Mouse (Mus musculus): ENCODE data around the gene Zranb1. TPM values are rescaled to one million over a fixed set of nuclear protein-coding genes. Genes with fewer than 3 reads are reported as not detected.

Zranb1 gene
- polyA plus RNA-seq (2012; rRNA removed): 6.8 and 8.2 TPM in 2 replicates

DNA sequence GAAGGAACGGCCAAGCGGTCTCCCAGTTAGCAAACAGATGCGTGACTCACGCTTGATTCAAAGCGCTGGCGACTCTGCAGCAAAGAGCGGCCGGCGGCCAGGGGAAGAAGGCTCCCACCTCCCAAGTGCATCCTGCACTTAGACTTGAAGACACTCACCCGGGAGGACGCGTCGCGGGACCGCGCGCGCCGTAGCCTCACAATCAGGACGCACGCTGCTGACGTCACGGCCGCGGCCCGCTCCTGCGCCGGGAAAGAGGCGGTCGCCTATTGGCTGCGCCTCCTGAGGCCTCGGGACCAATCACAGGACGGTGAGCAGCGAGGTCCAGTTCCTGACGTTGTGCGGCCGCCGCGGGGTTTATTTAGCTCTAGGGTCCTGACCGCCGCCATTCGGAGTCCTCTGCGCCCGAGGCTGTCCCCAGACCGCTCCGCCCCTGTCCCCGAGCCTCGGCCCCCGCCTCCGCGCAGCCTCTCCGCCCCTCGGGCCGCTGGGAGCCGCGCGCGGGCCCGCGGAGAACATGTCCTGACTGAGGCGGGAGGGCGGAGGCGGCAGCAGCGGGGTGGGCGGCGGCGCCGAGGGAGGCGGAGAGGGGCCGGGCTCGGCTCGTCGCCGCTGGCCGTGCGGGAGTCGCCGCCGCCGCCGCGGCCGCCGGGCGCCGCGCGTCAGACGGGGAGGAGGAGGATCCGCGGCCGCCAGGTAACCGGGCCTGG is at the start of gene Zranb1:
TSS of gene Zranb1 (plus strand) at position 293 of the 710 bp plus-strand sequence.
- peak; percentile 99 for DNase-seq
- Histone ChIP-seq H3K36me3 (ENCODE audit: control insufficient read depth, insufficient read depth, low read length) (no peaks in the 10 kb centered on the region), H3K27me3 (replicated peaks; ENCODE audit: control insufficient read depth, insufficient read depth, low read length) (no peaks in the 10 kb centered on the region), H3K27ac (ENCODE audit: insufficient read depth, low read depth, low read length) (peak within 1 kb of the TSS; percentile 68), H3K4me1 (ENCODE audit: control insufficient read depth, insufficient read depth, low read length) (peaks cover 6% of the 10 kb centered on the region; the same call in 1 of the 2 replicates), H3K4me3 (ENCODE audit: insufficient read depth, low read depth, low read length) (peak within 1 kb of the TSS; percentile 66)
- 1% methylated on average over 92 of the region's 93 CpGs for WGBS
- TF ChIP-seq POLR2A (IDR thresholded peaks at IDR 0.05; ENCODE audit: low read depth, low read length) (peak; percentile 56), CTCF (conservative IDR thresholded peaks at IDR 0.05; ENCODE audit: insufficient read depth, insufficient read length, low read depth, low read length) (no peak)

DNA sequence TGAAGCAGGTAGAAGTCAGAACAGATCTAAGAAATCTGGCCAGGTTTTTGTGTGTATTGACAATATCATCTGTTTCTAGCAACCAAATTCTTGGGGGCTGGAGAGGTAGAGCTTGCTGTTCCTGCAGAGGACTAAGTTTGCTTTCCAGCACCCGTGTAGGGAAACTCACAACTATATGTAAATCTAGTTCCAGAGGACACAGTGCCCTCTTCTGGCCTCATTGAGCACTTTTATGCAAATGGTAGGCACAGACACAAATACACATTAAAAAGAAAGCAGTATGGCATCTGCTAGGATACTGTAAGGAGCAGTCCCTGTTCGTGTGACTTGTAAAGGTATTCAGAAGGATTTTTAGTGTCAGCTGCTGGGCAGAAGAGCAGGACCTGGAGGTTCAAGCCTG is 48.6 kb upstream of the Zranb1 start:
- H3K36me3 ChIP-seq (ENCODE audit: control insufficient read depth, insufficient read depth, low read length): peaks cover 12% of the 10 kb centered on the region
- 76% methylated on average over 2 of the region's 2 CpGs for WGBS
- H3K27me3 ChIP-seq (replicated peaks; ENCODE audit: control insufficient read depth, insufficient read depth, low read length): no peaks in the 10 kb centered on the region
- H3K4me3 ChIP-seq (ENCODE audit: insufficient read depth, low read depth, low read length): no peak overlapping the region
- H3K27ac ChIP-seq (ENCODE audit: insufficient read depth, low read depth, low read length): no peak overlapping the region
- H3K4me1 ChIP-seq (ENCODE audit: control insufficient read depth, insufficient read depth, low read length): no peaks in the 10 kb centered on the region
- TF ChIP-seq POLR2A (IDR thresholded peaks at IDR 0.05; ENCODE audit: low read depth, low read length) (no peak), CTCF (conservative IDR thresholded peaks at IDR 0.05; ENCODE audit: insufficient read depth, insufficient read length, low read depth, low read length) (peak; percentile 16; the same call in 1 of the 2 replicates)
- DNase-seq: no peak

DNA sequence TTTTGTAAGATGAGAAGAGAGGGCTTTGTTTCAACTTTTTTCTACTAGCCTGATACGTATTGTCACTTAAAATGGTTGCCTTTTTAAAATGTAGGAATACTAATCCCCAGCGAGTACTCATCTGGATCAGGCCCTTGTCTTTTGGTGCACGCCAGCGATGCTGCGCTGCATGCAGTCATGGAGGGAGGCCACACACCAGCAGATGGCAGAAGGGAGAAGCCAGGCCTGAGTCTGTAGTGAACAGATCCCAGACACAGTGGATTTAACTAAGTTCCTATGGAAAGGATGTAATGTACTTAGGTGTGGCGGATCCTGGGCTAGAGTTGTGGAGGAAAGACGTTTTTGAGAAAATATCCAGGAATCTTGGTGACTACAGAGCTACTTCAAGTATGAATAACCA is 46.9 kb upstream of the Zranb1 start:
- H3K36me3 ChIP-seq (ENCODE audit: control insufficient read depth, insufficient read depth, low read length): peaks cover 6% of the 10 kb centered on the region

DNA sequence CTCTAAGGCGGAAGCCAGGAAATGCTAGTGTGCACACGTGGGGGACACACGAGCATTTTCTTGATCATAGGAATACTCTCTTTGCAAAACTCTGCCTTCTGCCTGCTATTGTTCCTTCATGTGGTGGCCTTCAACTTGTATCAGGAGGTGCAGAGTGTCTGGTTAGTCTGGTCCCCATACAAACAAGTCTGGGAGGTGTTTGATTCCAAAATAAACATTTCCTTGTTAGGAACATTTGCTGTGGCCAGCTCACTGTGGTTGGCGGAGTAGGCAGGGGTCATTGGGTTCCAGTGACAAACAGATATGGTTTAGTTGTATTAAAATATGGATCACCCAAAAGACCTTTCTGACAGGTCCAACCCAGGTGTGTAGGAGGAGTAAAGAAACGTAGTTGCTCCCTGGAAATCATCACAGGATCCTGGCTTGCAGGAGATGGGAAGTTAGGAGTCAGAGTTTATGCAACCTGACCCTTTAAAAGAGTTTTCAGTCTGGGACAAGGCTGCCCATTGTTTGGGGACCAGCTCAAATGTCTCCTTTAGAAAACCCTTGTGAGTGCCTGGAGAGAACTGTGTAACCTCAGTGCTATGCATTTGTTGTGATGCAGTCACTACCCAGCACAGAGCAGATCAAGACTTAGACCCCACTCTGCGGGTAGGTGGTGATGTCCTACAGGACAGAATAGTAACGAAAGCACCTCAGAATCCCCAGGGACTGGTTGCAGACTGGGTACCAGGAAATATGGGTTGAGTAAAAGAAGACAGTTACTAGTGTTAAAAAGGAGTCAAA is 43.7 kb upstream of the Zranb1 start:
- peak; percentile 28 for DNase-seq
- H3K4me1 ChIP-seq (ENCODE audit: control insufficient read depth, insufficient read depth, low read length): peaks cover under 1% of the 10 kb centered on the region; the same call in 1 of the 2 replicates
- WGBS: 51% methylated on average over 7 of the region's 7 CpGs
- H3K4me3 ChIP-seq (ENCODE audit: insufficient read depth, low read depth, low read length): no peak overlapping the region
- H3K27me3 ChIP-seq (replicated peaks; ENCODE audit: control insufficient read depth, insufficient read depth, low read length): no peaks in the 10 kb centered on the region
- H3K27ac ChIP-seq (ENCODE audit: insufficient read depth, low read depth, low read length): no peak overlapping the region; the same call in 1 of the 2 replicates
- TF ChIP-seq POLR2A (IDR thresholded peaks at IDR 0.05; ENCODE audit: low read depth, low read length) (no peak), CTCF (conservative IDR thresholded peaks at IDR 0.05; ENCODE audit: insufficient read depth, insufficient read length, low read depth, low read length) (no peak)
- H3K36me3 ChIP-seq (ENCODE audit: control insufficient read depth, insufficient read depth, low read length): peaks cover 2% of the 10 kb centered on the region; the same call in 1 of the 2 replicates

More for the DNA sequence above, 46.9 kb upstream of the Zranb1 start:
- DNase-seq: no peak
- WGBS: 91% methylated on average over 7 of the region's 7 CpGs
- no peaks in the 10 kb centered on the region for H3K4me1 ChIP-seq (ENCODE audit: control insufficient read depth, insufficient read depth, low read length)
- no peak overlapping the region for H3K27ac ChIP-seq (ENCODE audit: insufficient read depth, low read depth, low read length)
- TF ChIP-seq POLR2A (IDR thresholded peaks at IDR 0.05; ENCODE audit: low read depth, low read length) (no peak), CTCF (conservative IDR thresholded peaks at IDR 0.05; ENCODE audit: insufficient read depth, insufficient read length, low read depth, low read length) (peak; percentile 34)
- H3K4me3 ChIP-seq (ENCODE audit: insufficient read depth, low read depth, low read length): no peak overlapping the region
- H3K27me3 ChIP-seq (replicated peaks; ENCODE audit: control insufficient read depth, insufficient read depth, low read length): no peaks in the 10 kb centered on the region

DNA sequence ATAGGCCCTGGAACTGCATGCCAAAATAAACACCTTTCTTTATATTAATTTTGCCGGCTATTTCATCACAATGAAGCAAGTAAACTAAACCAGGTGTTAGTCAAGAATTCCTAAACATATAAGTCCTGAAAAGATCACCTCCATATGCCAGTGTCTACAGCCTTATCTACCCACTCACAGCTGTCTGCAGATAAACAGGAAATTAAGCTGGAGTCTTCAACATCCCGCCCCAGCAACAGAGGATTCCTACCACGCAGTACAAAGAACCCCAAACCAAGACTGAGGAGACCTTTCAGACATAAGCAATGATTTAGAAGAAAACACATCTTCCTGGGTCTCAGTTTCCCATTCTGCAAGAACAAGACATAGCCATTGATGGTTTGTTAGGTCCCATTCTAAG is 42.9 kb upstream of the Zranb1 start:
- WGBS: 70% methylated on average over 3 of the region's 3 CpGs

DNA sequence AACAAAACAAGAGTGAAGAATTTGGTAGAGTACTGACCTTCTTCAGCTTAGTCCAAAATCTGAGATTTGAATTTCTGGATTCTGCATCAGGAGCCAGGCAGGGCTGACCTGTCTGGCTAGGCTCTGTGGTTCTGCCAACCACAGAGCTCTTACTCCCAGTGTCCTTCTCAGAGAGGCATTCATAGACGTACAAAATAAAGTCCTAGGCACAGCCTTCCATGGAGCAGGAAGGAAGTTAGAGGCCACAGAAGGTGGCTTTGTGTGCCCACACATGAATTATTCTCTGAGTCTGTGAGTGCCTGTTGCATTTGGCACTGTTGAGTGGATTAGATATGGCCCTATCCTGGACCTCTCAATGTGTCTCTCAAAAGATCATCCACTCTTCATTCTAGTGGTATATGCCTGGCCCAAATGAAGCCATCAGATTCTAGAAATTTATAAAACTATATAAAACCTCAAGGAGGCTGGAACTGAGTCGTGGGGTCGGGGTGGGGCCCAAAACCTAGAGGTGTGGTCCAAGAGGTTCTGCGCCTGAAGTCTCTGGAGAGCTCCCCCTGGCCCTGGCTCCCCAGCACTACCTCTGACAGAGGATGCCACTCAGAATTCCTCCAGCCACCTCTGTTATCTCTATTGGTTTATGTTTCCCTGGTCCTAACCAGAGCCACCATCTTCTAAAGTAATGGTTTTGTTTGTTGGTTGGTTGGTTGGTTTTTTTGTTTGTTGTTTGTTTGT is 42.3 kb upstream of the Zranb1 start:
- DNase-seq: no peak
- TF ChIP-seq POLR2A (IDR thresholded peaks at IDR 0.05; ENCODE audit: low read depth, low read length): no peak
- TF ChIP-seq CTCF (conservative IDR thresholded peaks at IDR 0.05; ENCODE audit: insufficient read depth, insufficient read length, low read depth, low read length): no peak
- Histone ChIP-seq H3K27me3 (replicated peaks; ENCODE audit: control insufficient read depth, insufficient read depth, low read length) (no peaks in the 10 kb centered on the region), H3K27ac (ENCODE audit: insufficient read depth, low read depth, low read length) (0 out of 2 replicates have a peak overlapping the region, but pooled peaks have one; percentile 33), H3K36me3 (ENCODE audit: control insufficient read depth, insufficient read depth, low read length) (no peaks in the 10 kb centered on the region), H3K4me3 (ENCODE audit: insufficient read depth, low read depth, low read length) (no peak overlapping the region), H3K4me1 (ENCODE audit: control insufficient read depth, insufficient read depth, low read length) (peaks cover 9% of the 10 kb centered on the region)
- WGBS: 66% methylated on average over 4 of the region's 4 CpGs

More for the DNA sequence above, 42.9 kb upstream of the Zranb1 start:
- Histone ChIP-seq H3K4me1 (ENCODE audit: control insufficient read depth, insufficient read depth, low read length) (peaks cover 9% of the 10 kb centered on the region), H3K27me3 (replicated peaks; ENCODE audit: control insufficient read depth, insufficient read depth, low read length) (no peaks in the 10 kb centered on the region), H3K36me3 (ENCODE audit: control insufficient read depth, insufficient read depth, low read length) (no peaks in the 10 kb centered on the region), H3K4me3 (ENCODE audit: insufficient read depth, low read depth, low read length) (no peak overlapping the region), H3K27ac (ENCODE audit: insufficient read depth, low read depth, low read length) (no peak overlapping the region)
- TF ChIP-seq CTCF (conservative IDR thresholded peaks at IDR 0.05; ENCODE audit: insufficient read depth, insufficient read length, low read depth, low read length) (no peak), POLR2A (IDR thresholded peaks at IDR 0.05; ENCODE audit: low read depth, low read length) (no peak)
- no peak for DNase-seq
